Mouse (Mus musculus) cerebellum, adult 11 months (tissue): Measurements from ENCODE around the gene Actr8.

Experiments
- DNase-seq: peaks from one replicate; pipeline ENCODE4 v3.0.0; 2022

Actr8 gene

GRCm38 (mm10) chr14:30041836-30042235 is 63.7 kb downstream of the Actr8 start:
- DNase-seq: no peak

DNA sequence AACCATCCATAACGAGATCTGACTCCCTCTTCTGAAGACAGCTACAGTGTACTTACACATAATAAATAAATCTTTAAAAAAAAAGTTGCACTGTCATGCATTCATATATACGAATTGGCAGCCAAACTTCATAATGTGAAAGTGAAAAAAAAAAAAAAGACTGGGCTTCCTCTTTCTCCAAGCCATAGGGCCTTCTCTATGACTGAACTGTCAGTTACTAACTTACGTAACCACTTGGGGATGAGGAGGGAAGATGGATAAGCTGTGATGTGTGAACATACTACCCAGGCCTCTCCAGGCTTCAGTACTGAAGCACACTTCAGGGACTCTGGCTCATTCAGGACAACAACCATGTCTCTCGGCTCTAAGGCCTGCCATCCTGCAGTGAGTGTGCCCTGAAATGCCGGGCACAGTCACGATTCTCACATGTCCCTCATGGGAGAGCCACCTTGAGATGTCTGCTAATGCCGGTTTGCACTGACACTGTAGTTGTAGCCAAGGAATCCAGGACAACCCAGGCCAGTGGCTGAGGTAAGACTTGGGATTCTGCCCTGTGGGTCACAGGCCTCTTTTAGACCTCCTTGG is 65.3 kb downstream of the Actr8 start:
- DNase-seq: no peak

GRCm38 (mm10) chr14:30045239-30045638 is 67.1 kb downstream of the Actr8 start:
- no peak for DNase-seq

DNA sequence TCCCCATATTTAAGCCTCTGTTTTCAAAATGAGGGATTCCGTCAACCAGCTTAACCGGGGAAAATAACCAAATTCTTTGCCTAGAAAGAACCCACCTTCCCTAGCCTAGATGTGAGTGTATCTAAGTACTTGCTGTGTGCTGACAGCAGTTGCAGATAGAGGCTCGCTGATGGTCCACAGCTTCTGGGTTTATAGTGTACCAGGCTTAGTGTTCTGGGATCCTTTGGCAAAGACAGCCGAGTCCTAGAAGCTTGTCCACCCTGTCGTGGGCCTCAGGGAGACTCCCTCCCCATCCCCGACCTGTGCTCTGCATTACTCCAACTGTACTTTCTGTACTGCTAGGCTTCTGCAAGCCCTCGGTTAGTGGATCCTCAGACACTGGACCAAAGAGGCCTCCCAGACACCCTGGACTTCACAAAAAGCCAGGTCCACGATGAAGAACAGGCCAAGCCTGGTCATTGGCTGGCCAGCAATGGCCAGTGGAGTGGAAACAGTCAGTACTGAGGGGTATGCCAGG is 67.6 kb downstream of the Actr8 start:
- DNase-seq: no peak

DNA sequence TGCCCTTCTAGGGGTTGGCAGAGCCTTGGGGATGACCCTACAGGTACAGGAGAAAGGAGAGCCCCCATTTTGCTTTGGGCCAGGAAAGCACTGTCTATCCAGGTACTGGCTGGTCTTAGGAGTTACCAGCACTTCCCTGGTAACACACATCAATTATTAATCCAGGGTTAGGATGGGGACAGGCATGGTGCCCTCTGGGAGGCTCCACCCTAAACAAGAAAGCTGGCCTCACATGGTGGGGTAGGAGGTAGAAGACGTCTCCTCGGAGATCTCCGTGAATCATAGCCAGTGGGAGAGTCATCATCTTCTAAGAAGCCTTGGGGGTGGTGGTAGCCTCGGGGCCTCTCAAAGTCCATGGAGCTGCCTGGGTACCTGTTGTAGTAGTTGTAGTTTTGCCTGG is 68.8 kb downstream of the Actr8 start:
- no peak for DNase-seq

DNA sequence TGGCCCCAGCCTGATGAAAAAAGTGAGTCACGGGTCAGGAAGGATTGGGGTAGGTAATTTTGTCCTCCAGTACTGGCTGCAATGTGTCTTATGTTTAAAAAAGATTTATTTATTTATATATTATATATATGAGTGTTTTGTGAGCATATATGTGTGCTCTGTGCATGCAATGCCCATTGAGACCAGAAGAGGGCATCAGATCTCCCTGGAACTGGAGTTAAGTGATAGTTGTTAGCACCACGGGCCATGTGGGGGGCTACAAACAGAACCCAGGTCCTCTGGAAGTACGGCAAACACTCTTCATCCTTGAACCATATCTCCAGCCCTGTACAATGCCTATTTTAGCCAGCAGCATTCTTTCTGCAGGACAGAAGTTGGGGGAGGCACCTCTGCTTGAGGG is 69.9 kb downstream of the Actr8 start:
- no peak for DNase-seq

GRCm38 (mm10) chr14:30050280-30050679 is 72.1 kb downstream of the Actr8 start:
- DNase-seq: no peak

DNA sequence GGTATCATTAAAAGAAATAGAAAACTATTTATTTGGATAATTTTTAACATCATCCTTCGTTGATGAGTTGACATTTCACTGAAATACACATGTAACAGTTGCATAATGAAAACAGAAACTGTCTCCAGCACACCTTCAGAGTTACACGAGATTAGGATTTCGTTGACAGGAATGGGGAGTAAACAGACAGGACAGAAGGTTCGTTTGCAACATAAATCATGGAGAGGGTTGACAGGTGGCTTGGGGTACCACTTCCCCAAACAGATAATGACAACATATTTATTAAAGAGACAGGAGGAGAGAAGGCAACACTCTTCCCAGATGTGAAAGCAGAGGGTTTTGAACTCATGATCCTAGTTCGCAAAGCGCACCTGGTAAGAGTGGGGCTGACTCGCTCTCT is 76.8 kb downstream of the Actr8 start:
- no peak for DNase-seq
